Mouse (Mus musculus) lung, adult 2 months (tissue): ENCODE measurements around the gene Tspoap1. TPM values are rescaled to one million over a fixed set of nuclear protein-coding genes. Genes with fewer than 3 reads are reported as not detected.

Experiments
- DNase-seq: peaks from one replicate; pipeline ENCODE4 v3.0.0; 2022
- H3K4me1 ChIP-seq: fragments of 200-500 bp; 2 replicates; pipeline ENCODE4 v1.6.1; 2011; ENCODE audit warnings: low read length; ENCODE audit not compliant: control insufficient read depth, insufficient read depth
- H3K4me3 ChIP-seq: fragments of 200-500 bp; replicated peaks from 2 replicates; pipeline ENCODE3; 2011; ENCODE audit warnings: low read depth, mild to moderate bottlenecking, control low read depth, low read length; ENCODE audit errors: extremely low read depth
- CTCF ChIP-seq: fragments of 200-500 bp; IDR thresholded peaks from 2 replicates; pipeline ENCODE4 v1.5.1; 2011; ENCODE audit warnings: mild to moderate bottlenecking, low read length, control low read depth; ENCODE audit not compliant: insufficient read depth
- POLR2A ChIP-seq: fragments of 200-500 bp; IDR thresholded peaks from 2 replicates; pipeline ENCODE4 v1.6.1; 2011; ENCODE audit warnings: low read depth, mild to moderate bottlenecking, control low read depth, low read length, borderline replicate concordance; ENCODE audit errors: extremely low read depth
- WGBS: fragments of 180-500 bp; shearing (Covaris S2); methylation state at CpG from one replicate; pipeline ENCODE4 v1.1.7; 2018; 5-methylcytosine and 5-hydroxymethylcytosine counted together
- polyA plus RNA-seq: library from polyadenylated mRNA; depleted of rRNA; stranded (reverse); fragments of >200 nt; gene quantifications from 2 replicates; pipeline ENCODE4 v1.2.3, GENCODE M21; 2012

Gene Tspoap1
- polyA plus RNA-seq, 1 experiment = 5.8 TPM

- Histone ChIP-seq H3K4me1 (no peaks in the 10 kb centered on the region), H3K4me3 (no peak overlapping the region)
- no peak for DNase-seq
- 66% methylated on average over 11 of the region's 11 CpGs for WGBS
- TF ChIP-seq CTCF (no peak), POLR2A (no peak)
Observed at GRCm38 (mm10) chr11:87727021-87727420, 33.3 kb upstream of the Tspoap1 start.

GRCm38 (mm10) chr11:87727471-87727870 is 32.9 kb upstream of the Tspoap1 start:
- Histone ChIP-seq H3K4me3 (no peak overlapping the region), H3K4me1 (no peaks in the 10 kb centered on the region)
- no peak for DNase-seq
- 76% methylated on average over 4 of the region's 4 CpGs for WGBS
- no peak for TF ChIP-seq CTCF
- no peak for TF ChIP-seq POLR2A

GRCm38 (mm10) chr11:87728850-87729592 is 31.3 kb upstream of the Tspoap1 start:
- Histone ChIP-seq H3K4me1 (no peaks in the 10 kb centered on the region), H3K4me3 (no peak overlapping the region)
- 55% methylated on average over 18 of the region's 18 CpGs for WGBS
- TF ChIP-seq CTCF = no peak
- no peak for DNase-seq

- no peak for DNase-seq
- whole genome bisulfite sequencing = 78% methylated on average over 13 of the region's 13 CpGs
- TF ChIP-seq POLR2A (no peak), CTCF (no peak)
- Histone ChIP-seq H3K4me3 (no peak overlapping the region), H3K4me1 (no peaks in the 10 kb centered on the region)
Observed at GRCm38 (mm10) chr11:87729593-87730185, 30.7 kb upstream of the Tspoap1 start.

- no peak for DNase-seq
- Histone ChIP-seq H3K4me3 (no peak overlapping the region), H3K4me1 (no peaks in the 10 kb centered on the region)
- 76% methylated on average over 10 of the region's 10 CpGs for WGBS
- TF ChIP-seq CTCF (no peak), POLR2A (no peak)
Observed at GRCm38 (mm10) chr11:87730652-87731310, 29.6 kb upstream of the Tspoap1 start.

- no peak overlapping the region for H3K4me3 ChIP-seq
- 48% methylated on average over 5 of the region's 5 CpGs for WGBS
- TF ChIP-seq CTCF = no peak
- TF ChIP-seq POLR2A = no peak
- H3K4me1 ChIP-seq = no peaks in the 10 kb centered on the region
- DNase-seq = no peak
Observed at GRCm38 (mm10) chr11:87734346-87734745, 26.0 kb upstream of the Tspoap1 start.

- TF ChIP-seq CTCF (no peak), POLR2A (no peak)
- H3K4me1 ChIP-seq = no peaks in the 10 kb centered on the region
- DNase-seq = no peak
- 77% methylated on average over 6 of the region's 6 CpGs for WGBS
- H3K4me3 ChIP-seq = no peak overlapping the region
Observed at GRCm38 (mm10) chr11:87735691-87736090, 24.6 kb upstream of the Tspoap1 start.

GRCm38 (mm10) chr11:87736647-87737134 is 23.6 kb upstream of the Tspoap1 start:
- peak; percentile 64 for DNase-seq
- Histone ChIP-seq H3K4me3 (peak overlapping the region; percentile 81), H3K4me1 (no peaks in the 10 kb centered on the region)
- TF ChIP-seq CTCF (no peak), POLR2A (0 out of 2 replicates have a peak, but pooled peaks have one; percentile 4)
- WGBS = 2% methylated on average over 31 of the region's 31 CpGs

- TF ChIP-seq POLR2A = peak; percentile 94; the same call in 1 of the 2 replicates
- no peak for TF ChIP-seq CTCF
- Histone ChIP-seq H3K4me3 (peak within 1 kb of the TSS; percentile 99), H3K4me1 (no peaks in the 10 kb centered on the region)
- under 1% methylated on average over 57 of the region's 57 CpGs for WGBS
- peak; percentile 95 for DNase-seq
Observed at GRCm38 (mm10) chr11:87737175-87737740, 23.1 kb upstream of the Tspoap1 start, which contains the start of gene Supt4a. Gene Supt4a, plus strand, starts transcription at chr11:87737552.
